Mouse (Mus musculus): Measurements from ENCODE around the gene Apeh.

Gene Apeh

GRCm38 (mm10) chr9:108052411-108052810 lies 42.0 kb downstream of the Apeh start:
- no peak for DNase-seq (ENCODE audit: low read depth, low spot score)

GRCm38 (mm10) chr9:108051931-108052220 lies 42.5 kb downstream of the Apeh start:
- no peak for DNase-seq (ENCODE audit: low read depth, low spot score)

- DNase-seq (ENCODE audit: low read depth, low spot score), result no peak
Observed at GRCm38 (mm10) chr9:108051184-108051930, 43.0 kb downstream of the Apeh start.

DNA sequence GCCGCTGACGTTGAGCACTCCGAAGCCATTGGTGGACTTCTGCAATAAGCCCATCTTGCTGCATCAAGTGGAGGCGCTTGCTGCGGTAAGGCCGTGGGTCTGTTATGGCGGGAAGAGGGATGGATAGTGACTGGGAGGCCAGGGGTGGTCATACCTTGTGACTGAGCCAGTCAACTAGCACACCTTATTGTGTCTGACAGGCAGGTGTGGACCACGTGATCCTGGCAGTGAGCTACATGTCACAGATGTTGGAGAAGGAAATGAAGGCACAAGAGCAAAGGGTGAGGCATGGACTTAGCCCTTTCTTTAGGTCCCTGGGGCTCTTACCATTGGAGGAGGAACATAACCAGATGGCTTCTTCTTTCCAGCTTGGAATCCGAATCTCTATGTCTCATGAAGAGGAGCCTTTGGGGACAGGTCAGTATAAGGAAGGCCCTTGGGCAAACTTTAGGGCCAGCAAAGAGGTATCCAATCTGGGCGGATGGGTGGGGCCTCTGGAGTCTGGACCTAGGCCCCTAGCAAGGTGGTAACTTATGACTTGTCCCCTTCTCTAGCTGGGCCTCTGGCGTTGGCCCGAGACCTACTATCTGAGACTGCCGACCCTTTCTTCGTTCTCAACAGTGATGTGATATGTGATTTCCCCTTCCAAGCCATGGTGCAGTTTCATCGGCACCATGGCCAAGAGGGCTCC lies 44.7 kb downstream of the Apeh start:
- DNase-seq (ENCODE audit: low read depth, low spot score), result no peak

GRCm38 (mm10) chr9:108049016-108049455 lies 45.4 kb downstream of the Apeh start, which contains the start of gene Gmppb:
TSS of gene Gmppb (plus strand) at chr9:108049242.
- peak; percentile 95 for DNase-seq (ENCODE audit: low read depth, low spot score)

DNA sequence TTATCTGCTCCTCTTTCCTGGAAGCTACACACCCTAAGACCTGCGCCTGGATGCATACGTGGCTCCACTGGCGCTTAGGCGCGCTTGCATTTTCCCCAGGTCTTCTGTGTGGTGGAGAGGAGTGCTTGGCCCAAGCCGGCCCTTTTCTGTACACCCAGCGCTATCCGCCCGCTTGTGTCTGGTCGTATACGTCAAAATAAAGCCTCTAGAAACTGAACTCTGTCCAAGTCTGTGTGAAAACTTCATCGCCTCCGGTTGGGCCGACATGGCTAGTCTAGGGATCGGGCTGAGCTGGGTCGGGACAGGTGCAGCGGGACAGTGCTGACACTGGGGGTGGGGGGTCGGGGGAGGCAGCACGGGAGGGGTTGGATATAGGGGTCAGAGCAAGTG lies 45.8 kb downstream of the Apeh start:
- no peak for DNase-seq (ENCODE audit: low read depth, low spot score)

DNA sequence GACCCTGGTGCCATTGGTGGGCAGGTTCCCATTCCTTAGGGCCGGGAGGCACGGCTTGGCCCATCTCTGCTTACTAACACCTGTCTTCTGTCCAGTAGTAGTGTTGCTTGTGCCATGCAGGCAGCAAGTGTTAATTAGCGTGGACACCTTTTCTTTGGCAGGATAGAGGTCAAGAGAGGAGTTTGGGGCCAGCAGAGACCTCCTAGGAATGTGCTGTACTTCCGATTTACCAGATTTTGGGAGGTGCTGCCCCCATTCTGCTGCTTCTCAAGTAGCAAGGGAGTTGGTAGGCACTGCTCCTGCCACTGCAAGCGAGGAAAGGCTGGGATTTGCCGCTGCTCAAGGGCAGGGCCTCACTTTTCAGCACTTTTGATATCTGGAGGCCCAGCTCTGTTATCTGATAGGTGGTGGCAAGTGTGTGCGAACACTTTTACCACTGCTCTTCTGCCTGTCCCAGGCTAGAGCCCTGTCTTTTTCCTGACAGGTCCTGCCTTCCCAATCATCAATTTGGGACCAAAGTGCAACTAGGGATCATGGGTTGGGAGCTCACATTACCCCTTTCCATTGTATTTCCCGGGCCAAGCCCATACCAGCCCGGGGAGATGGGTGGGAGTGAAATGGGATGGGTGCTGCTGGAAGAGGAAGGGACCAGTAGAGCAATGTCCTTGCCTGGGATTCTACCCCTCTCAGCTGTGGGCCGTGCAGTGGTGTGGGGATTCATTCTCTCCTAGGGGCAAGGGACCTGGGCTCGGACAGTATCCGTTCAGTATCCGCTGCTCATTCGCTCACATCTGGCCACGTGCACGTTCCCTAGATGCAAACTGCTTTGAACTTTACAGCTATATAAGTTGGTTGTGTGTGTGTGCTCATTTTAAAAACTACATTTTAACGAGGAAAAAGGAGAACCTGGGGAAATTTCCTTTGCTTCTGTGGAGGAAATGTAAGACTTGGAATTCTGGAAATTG lies 46.5 kb downstream of the Apeh start:
- DNase-seq (ENCODE audit: low read depth, low spot score), result no peak

DNA sequence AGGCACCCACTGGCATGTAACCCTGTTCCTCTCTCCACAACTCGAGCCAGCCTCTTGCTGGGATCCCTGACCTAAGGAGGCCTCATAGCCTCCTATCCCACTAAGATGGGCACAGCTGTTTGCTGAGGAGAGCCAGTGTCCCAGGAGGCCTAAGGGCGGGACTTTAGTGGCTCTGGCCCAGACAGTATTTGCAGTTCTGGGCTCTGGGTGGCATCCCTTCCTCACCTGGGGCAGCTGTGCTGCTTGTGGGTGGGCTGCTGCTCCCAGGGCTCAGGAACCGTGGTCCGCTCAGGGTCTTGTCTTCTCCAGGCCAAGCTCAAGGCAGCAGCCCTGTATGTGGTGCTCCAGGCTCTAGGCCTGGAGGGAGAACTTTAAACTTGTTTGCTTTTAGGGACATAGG lies 47.8 kb downstream of the Apeh start:
- DNase-seq (ENCODE audit: low read depth, low spot score), result no peak

DNA sequence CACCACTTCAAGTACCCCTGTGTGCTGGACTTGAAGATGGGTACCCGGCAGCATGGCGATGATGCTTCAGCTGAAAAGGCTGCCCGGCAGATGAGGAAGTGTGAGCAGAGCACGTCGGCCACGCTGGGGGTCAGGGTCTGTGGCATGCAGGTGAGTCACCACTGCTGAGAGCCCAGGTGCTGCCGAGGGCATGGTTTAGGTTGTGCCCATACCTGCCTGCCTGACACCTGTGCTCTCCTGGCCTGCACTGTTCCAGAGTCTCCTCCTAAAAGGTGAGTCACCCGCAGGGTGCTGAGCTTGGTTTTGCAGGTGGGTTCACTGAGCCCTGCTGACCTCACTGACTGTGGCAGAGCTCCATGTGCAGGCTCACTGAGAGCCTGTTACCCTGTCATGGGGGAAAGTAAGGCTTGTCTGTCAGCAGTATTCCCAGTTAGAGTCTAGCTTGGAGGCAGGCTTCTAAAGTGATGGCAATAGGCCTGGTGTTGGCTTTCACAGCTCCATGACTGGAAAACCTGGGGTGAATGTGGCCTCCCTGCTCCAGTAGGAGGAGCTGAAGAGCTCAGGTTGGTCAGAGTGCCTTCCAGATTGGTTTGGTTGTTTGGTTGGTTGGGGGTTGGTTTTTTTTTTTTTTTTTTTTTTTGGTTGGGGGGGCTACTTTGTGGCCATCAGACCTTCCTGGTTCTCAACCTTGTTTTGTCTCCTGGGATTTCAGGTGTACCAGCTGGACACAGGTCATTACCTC lies 49.5 kb downstream of the Apeh start:
- DNase-seq (ENCODE audit: low read depth, low spot score), result no peak

Measured in brain, embryonic 18.5 days (tissue).